Mouse (Mus musculus) embryonic facial prominence, embryonic 13.5 days (tissue): ENCODE results near the gene Ksr1. TPM values are rescaled to one million over a fixed set of nuclear protein-coding genes. Genes with fewer than 3 reads are reported as not detected.

Experiments used
- ATAC-seq: fragments of 200-750 bp; cut with Nextera tagmentation; 2 replicates; pipeline ENCODE4 v1.8.0; 2017; ENCODE audit warnings: low read depth; ENCODE audit not compliant: insufficient number of reproducible peaks, insufficient read depth, low FRiP score, low TSS enrichment
- H3K27ac ChIP-seq: fragments of 300-500 bp; sonication (generic); 2 replicates; pipeline ENCODE4 v1.5.1; 2015; ENCODE audit warnings: moderate library complexity, mild to moderate bottlenecking, inconsistent platforms
- H3K27me3 ChIP-seq: fragments of 300-500 bp; sonication (generic); 2 replicates; pipeline ENCODE4 v1.6.1; 2015; ENCODE audit warnings: mild to moderate bottlenecking, inconsistent platforms
- H3K36me3 ChIP-seq: fragments of 300-500 bp; sonication (generic); 2 replicates; pipeline ENCODE4 v1.6.1; 2015; ENCODE audit warnings: mild to moderate bottlenecking, inconsistent platforms
- H3K4me1 ChIP-seq: fragments of 300-500 bp; sonication (generic); 2 replicates; pipeline ENCODE4 v1.6.1; 2015; ENCODE audit warnings: inconsistent platforms
- H3K4me2 ChIP-seq: fragments of 300-500 bp; sonication (generic); 2 replicates; pipeline ENCODE4 v1.6.1; 2015; ENCODE audit warnings: moderate library complexity, mild to moderate bottlenecking, inconsistent platforms
- H3K4me3 ChIP-seq: fragments of 300-500 bp; sonication (generic); 2 replicates; pipeline ENCODE4 v1.5.1; 2015; ENCODE audit warnings: mild to moderate bottlenecking, inconsistent platforms
- H3K9ac ChIP-seq: fragments of 300-500 bp; sonication (generic); 2 replicates; pipeline ENCODE4 v1.6.1; 2015; ENCODE audit warnings: mild to moderate bottlenecking, inconsistent platforms
- H3K9me3 ChIP-seq: fragments of 300-500 bp; sonication (generic); 2 replicates; pipeline ENCODE4 v1.6.1; 2016; ENCODE audit warnings: inconsistent platforms
- WGBS: fragments of 180-500 bp; shearing (Covaris S2); methylation state at CpG from one replicate; pipeline ENCODE4 v1.1.7; 2015; ENCODE audit warnings: mixed read lengths; 5-methylcytosine and 5-hydroxymethylcytosine counted together
- polyA plus RNA-seq: library from polyadenylated mRNA; unstranded; fragments of >200 nt; fragmentation: Nextera tagmentation; extraction: Ambion mirVana; gene quantifications from 2 replicates; pipeline ENCODE4 v1.2.1, GENCODE M21; 2015

The Ksr1 gene
- polyA plus RNA-seq, 1 experiment from 2014 or later: 3.3 TPM

GRCm38 (mm10) chr11:79103461-79103869, 42.7 kb downstream of the Ksr1 start:
- H3K4me2 ChIP-seq: peak overlapping the region; percentile 24
- H3K27ac ChIP-seq: peak overlapping the region; percentile 69
- no peaks in the 10 kb centered on the region for H3K9me3 ChIP-seq
- H3K9ac ChIP-seq: 0 out of 2 replicates have a peak overlapping the region, but pooled peaks have one; percentile 6
- ATAC-seq: peak; percentile 56; the same call in 1 of the 2 replicates
- no peaks in the 10 kb centered on the region for H3K27me3 ChIP-seq
- H3K4me3 ChIP-seq: no peak overlapping the region
- no peaks in the 10 kb centered on the region for H3K36me3 ChIP-seq
- peaks cover 44% of the 10 kb centered on the region for H3K4me1 ChIP-seq
- 51% methylated on average over 5 of the region's 5 CpGs for WGBS

DNA sequence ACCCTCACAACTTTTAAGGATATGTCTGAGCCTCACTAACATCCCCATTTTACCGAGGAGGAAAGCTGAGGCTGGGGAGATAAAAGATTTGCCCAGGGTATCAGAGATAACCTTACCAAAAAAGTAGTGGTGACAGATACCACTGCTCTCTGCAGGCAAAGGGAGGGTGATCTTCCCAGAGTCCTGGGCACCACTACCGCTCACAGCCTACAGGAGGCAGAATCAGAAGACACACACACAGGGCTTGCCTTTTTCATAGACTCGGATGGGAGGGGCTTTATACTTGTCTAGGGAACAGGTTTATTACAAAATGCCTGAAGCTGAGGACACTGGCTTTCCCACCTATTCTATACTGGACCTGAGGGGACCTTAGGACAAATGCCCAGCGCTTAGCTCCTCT, 43.9 kb downstream of the Ksr1 start:
- Histone ChIP-seq H3K27ac (0 out of 2 replicates have a peak overlapping the region, but pooled peaks have one; percentile 22), H3K9me3 (no peaks in the 10 kb centered on the region), H3K4me3 (no peak overlapping the region), H3K9ac (no peak overlapping the region), H3K4me2 (no peak overlapping the region), H3K4me1 (peaks cover 45% of the 10 kb centered on the region), H3K36me3 (no peaks in the 10 kb centered on the region), H3K27me3 (no peaks in the 10 kb centered on the region)
- 68% methylated on average over 4 of the region's 4 CpGs for WGBS
- ATAC-seq: no peak

- ATAC-seq: no peak
- H3K4me1 ChIP-seq: peaks cover 44% of the 10 kb centered on the region
- H3K4me2 ChIP-seq: no peak overlapping the region
- no peaks in the 10 kb centered on the region for H3K9me3 ChIP-seq
- no peaks in the 10 kb centered on the region for H3K36me3 ChIP-seq
- WGBS: 90% methylated on average over 6 of the region's 6 CpGs
- H3K4me3 ChIP-seq: no peak overlapping the region
- no peaks in the 10 kb centered on the region for H3K27me3 ChIP-seq
- no peak overlapping the region for H3K27ac ChIP-seq
- H3K9ac ChIP-seq: no peak overlapping the region
These were observed 44.6 kb downstream of the Ksr1 start for GRCm38 (mm10) chr11:79101568-79101967.

GRCm38 (mm10) chr11:79099032-79099431, 47.2 kb downstream of the Ksr1 start:
- Histone ChIP-seq H3K4me1 (peaks cover 54% of the 10 kb centered on the region), H3K9ac (no peak overlapping the region), H3K27ac (no peak overlapping the region), H3K4me3 (no peak overlapping the region), H3K4me2 (no peak overlapping the region), H3K27me3 (no peaks in the 10 kb centered on the region), H3K36me3 (no peaks in the 10 kb centered on the region), H3K9me3 (no peaks in the 10 kb centered on the region)
- 35% methylated on average over 8 of the region's 8 CpGs for WGBS
- ATAC-seq: no peak

DNA sequence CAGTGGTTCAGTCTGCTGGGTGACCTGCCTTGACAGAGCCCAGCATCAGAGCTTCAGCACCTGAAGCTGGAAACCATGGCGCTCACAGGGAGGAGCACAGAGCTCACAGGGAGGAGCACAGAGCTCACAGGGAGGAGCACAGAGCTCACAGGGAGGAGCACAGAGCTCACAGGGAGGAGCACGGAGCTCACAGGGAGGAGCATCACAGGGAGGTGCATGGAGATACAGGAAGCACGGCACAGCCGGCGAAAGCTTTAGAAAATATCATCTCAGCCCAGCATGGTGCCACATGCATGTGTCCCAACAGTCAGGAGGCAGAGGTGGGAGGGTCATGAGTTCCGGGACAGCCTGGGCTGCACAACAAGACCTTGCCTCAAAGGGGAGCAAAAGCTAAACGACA, 48.5 kb downstream of the Ksr1 start:
- Histone ChIP-seq H3K9me3 (no peaks in the 10 kb centered on the region), H3K4me2 (no peak overlapping the region), H3K27ac (no peak overlapping the region), H3K36me3 (no peaks in the 10 kb centered on the region), H3K9ac (no peak overlapping the region), H3K4me1 (peaks cover 52% of the 10 kb centered on the region), H3K27me3 (no peaks in the 10 kb centered on the region), H3K4me3 (no peak overlapping the region)
- 82% methylated on average over 7 of the region's 7 CpGs for WGBS
- no peak for ATAC-seq

- Histone ChIP-seq H3K9ac (no peak overlapping the region), H3K27me3 (no peaks in the 10 kb centered on the region), H3K4me3 (no peak overlapping the region), H3K4me1 (peaks cover 53% of the 10 kb centered on the region), H3K9me3 (no peaks in the 10 kb centered on the region), H3K4me2 (no peak overlapping the region), H3K27ac (no peak overlapping the region), H3K36me3 (no peaks in the 10 kb centered on the region)
- no peak for ATAC-seq
- WGBS: 73% methylated on average over 5 of the region's 5 CpGs
These were observed 49.5 kb downstream of the Ksr1 start for GRCm38 (mm10) chr11:79096673-79097072.

DNA sequence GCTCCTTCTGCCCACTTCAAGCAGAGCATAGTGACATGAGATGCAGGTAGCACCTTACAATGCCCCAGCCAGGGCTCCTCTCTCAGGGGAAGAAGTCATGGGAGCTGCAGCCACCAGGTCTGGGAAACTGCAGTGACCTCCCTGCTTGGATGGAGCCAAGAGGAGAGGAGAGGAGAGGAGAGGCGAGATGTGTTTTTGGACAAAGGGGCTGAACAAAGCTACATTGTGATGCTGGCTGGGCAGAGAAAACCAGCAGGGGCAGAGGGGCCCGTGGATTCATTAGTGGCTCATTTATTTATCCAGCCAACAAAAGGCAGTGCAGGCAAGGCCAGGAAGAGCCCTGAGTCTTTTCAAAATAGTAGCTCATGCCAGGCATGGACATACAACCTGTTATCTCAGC, 50.5 kb downstream of the Ksr1 start:
- H3K4me2 ChIP-seq: no peak overlapping the region
- no peak overlapping the region for H3K4me3 ChIP-seq
- no peaks in the 10 kb centered on the region for H3K36me3 ChIP-seq
- 0 out of 2 replicates have a peak overlapping the region, but pooled peaks have one; percentile 36 for H3K9ac ChIP-seq
- WGBS: 22% methylated on average over 2 of the region's 2 CpGs
- H3K27me3 ChIP-seq: no peaks in the 10 kb centered on the region
- H3K4me1 ChIP-seq: peaks cover 53% of the 10 kb centered on the region
- ATAC-seq: no peak
- peak overlapping the region; percentile 79 for H3K27ac ChIP-seq
- no peaks in the 10 kb centered on the region for H3K9me3 ChIP-seq

GRCm38 (mm10) chr11:79094727-79095126, 51.5 kb downstream of the Ksr1 start:
- H3K27me3 ChIP-seq: no peaks in the 10 kb centered on the region
- H3K36me3 ChIP-seq: no peaks in the 10 kb centered on the region
- H3K9ac ChIP-seq: 0 out of 2 replicates have a peak overlapping the region, but pooled peaks have one; percentile 27
- H3K27ac ChIP-seq: peak overlapping the region; percentile 79
- ATAC-seq: no peak
- H3K9me3 ChIP-seq: no peaks in the 10 kb centered on the region
- H3K4me1 ChIP-seq: peaks cover 49% of the 10 kb centered on the region
- H3K4me3 ChIP-seq: no peak overlapping the region
- H3K4me2 ChIP-seq: no peak overlapping the region
- 34% methylated on average over 5 of the region's 5 CpGs for WGBS

GRCm38 (mm10) chr11:79093986-79094695, 52.1 kb downstream of the Ksr1 start:
- WGBS: 82% methylated on average over 10 of the region's 10 CpGs
- no peak overlapping the region for H3K4me2 ChIP-seq
- ATAC-seq: no peak
- no peak overlapping the region for H3K9ac ChIP-seq
- H3K27ac ChIP-seq: peak overlapping the region; percentile 79
- H3K4me1 ChIP-seq: peaks cover 51% of the 10 kb centered on the region
- no peak overlapping the region for H3K4me3 ChIP-seq
- H3K27me3 ChIP-seq: no peaks in the 10 kb centered on the region
- no peaks in the 10 kb centered on the region for H3K9me3 ChIP-seq
- no peaks in the 10 kb centered on the region for H3K36me3 ChIP-seq

GRCm38 (mm10) chr11:79093386-79093906, 52.8 kb downstream of the Ksr1 start:
- Histone ChIP-seq H3K9ac (no peak overlapping the region), H3K4me2 (no peak overlapping the region), H3K9me3 (no peaks in the 10 kb centered on the region), H3K4me3 (no peak overlapping the region), H3K4me1 (peaks cover 47% of the 10 kb centered on the region), H3K36me3 (no peaks in the 10 kb centered on the region), H3K27me3 (no peaks in the 10 kb centered on the region), H3K27ac (no peak overlapping the region)
- WGBS: 82% methylated on average over 15 of the region's 15 CpGs
- ATAC-seq: no peak

- H3K4me1 ChIP-seq: peaks cover 46% of the 10 kb centered on the region
- WGBS: 75% methylated on average over 7 of the region's 7 CpGs
These were observed 53.4 kb downstream of the Ksr1 start for GRCm38 (mm10) chr11:79092802-79093201.

GRCm38 (mm10) chr11:79092245-79092644, 54.0 kb downstream of the Ksr1 start:
- 79% methylated on average over 6 of the region's 6 CpGs for WGBS
- H3K4me3 ChIP-seq: no peak overlapping the region
- peaks cover 50% of the 10 kb centered on the region for H3K4me1 ChIP-seq
- no peaks in the 10 kb centered on the region for H3K9me3 ChIP-seq
- no peaks in the 10 kb centered on the region for H3K27me3 ChIP-seq
- no peak overlapping the region for H3K4me2 ChIP-seq
- H3K9ac ChIP-seq: no peak overlapping the region
- ATAC-seq: no peak
- no peak overlapping the region for H3K27ac ChIP-seq
- H3K36me3 ChIP-seq: no peaks in the 10 kb centered on the region

More at GRCm38 (mm10) chr11:79092802-79093201, 53.4 kb downstream of the Ksr1 start:
- Histone ChIP-seq H3K27ac (no peak overlapping the region), H3K9ac (no peak overlapping the region), H3K4me2 (no peak overlapping the region), H3K27me3 (no peaks in the 10 kb centered on the region), H3K36me3 (no peaks in the 10 kb centered on the region), H3K9me3 (no peaks in the 10 kb centered on the region), H3K4me3 (no peak overlapping the region)
- no peak for ATAC-seq
